Mouse (Mus musculus) kidney, adult 2 months (tissue): ENCODE results near the gene Gnb5. TPM values are rescaled to one million over a fixed set of nuclear protein-coding genes. Genes with fewer than 3 reads are reported as not detected.
A peak's percentile ranks its signal among the peaks of the same experiment; 100 is the strongest.
"Not testable (repeated sequence)": the region's sequence is repeated elsewhere in the genome, so short reads cannot be mapped to it uniquely, and the experiment has no call there.

Source experiments
- DNase-seq: peaks from one replicate; pipeline ENCODE4 v3.0.0; 2021
- H3K27ac ChIP-seq: fragments of 200-500 bp; 2 replicates; pipeline ENCODE4 v1.5.1; 2012; ENCODE audit warnings: low read depth, low read length, control low read depth, inconsistent platforms; ENCODE audit not compliant: insufficient read depth
- H3K27me3 ChIP-seq: fragments of 200-500 bp; replicated peaks from 2 replicates; pipeline ENCODE4 v1.6.1; 2012; ENCODE audit warnings: mild to moderate bottlenecking, moderate library complexity, low read length, inconsistent platforms; ENCODE audit not compliant: control insufficient read depth, insufficient read depth
- H3K36me3 ChIP-seq: fragments of 200-500 bp; 2 replicates; pipeline ENCODE4 v1.6.1; 2012; ENCODE audit warnings: mild to moderate bottlenecking, moderate library complexity, low read length, inconsistent platforms; ENCODE audit not compliant: control insufficient read depth, insufficient read depth
- H3K4me1 ChIP-seq: fragments of 200-500 bp; 2 replicates; pipeline ENCODE4 v1.6.1; 2011; ENCODE audit warnings: low read length; ENCODE audit not compliant: control insufficient read depth, insufficient read depth
- H3K4me3 ChIP-seq: fragments of 200-500 bp; 2 replicates; pipeline ENCODE4 v1.5.1; 2011; ENCODE audit warnings: mild to moderate bottlenecking, low read depth, low read length, control low read depth; ENCODE audit not compliant: insufficient read depth
- CTCF ChIP-seq: fragments of 200-500 bp; conservative IDR thresholded peaks from 2 replicates; pipeline ENCODE4 v1.5.1; 2011; ENCODE audit warnings: low read depth, mild to moderate bottlenecking, control low read depth, low read length, moderate library complexity, mixed read lengths; ENCODE audit not compliant: insufficient read depth, insufficient read length
- POLR2A ChIP-seq: fragments of 200-500 bp; IDR thresholded peaks from one replicate; pipeline ENCODE4 v1.6.1; 2011; ENCODE audit warnings: low read depth, low read length, control low read depth
- WGBS: fragments of 180-500 bp; shearing (Covaris S2); methylation state at CpG from one replicate; pipeline ENCODE4 v1.1.7; 2018; 5-methylcytosine and 5-hydroxymethylcytosine counted together
- polyA plus RNA-seq: library from polyadenylated mRNA; depleted of rRNA; stranded (reverse); fragments of >200 nt; gene quantifications from 2 replicates; pipeline ENCODE4 v1.2.3, GENCODE M21; 2012

Gnb5 gene
- polyA plus RNA-seq, 1 experiment = 18.0 TPM

- TF ChIP-seq CTCF (no peak), POLR2A (no peak)
- no peak overlapping the region for H3K27ac ChIP-seq
- H3K4me1 ChIP-seq = no peaks in the 10 kb centered on the region
- no peaks in the 10 kb centered on the region for H3K27me3 ChIP-seq
- no peak for DNase-seq
- H3K36me3 ChIP-seq = no peaks in the 10 kb centered on the region
- no peak overlapping the region for H3K4me3 ChIP-seq
- WGBS = 78% methylated on average over 9 of the region's 9 CpGs
Measured at GRCm38 (mm10) chr9:75357087-75357654, 51.1 kb downstream of the Gnb5 start.

GRCm38 (mm10) chr9:75361699-75362098 is 55.6 kb downstream of the Gnb5 start:
- Histone ChIP-seq H3K4me1 (no peaks in the 10 kb centered on the region), H3K27me3 (no peaks in the 10 kb centered on the region), H3K4me3 (no peak overlapping the region), H3K36me3 (no peaks in the 10 kb centered on the region), H3K27ac (no peak overlapping the region)
- whole genome bisulfite sequencing = 12% methylated on average over 5 of the region's 5 CpGs
- DNase-seq = peak; percentile 71
- TF ChIP-seq CTCF (peak; percentile 79), POLR2A (no peak)

GRCm38 (mm10) chr9:75362201-75362600 is 56.1 kb downstream of the Gnb5 start:
- no peak for DNase-seq
- WGBS = 83% methylated on average over 4 of the region's 4 CpGs

GRCm38 (mm10) chr9:75363001-75363400 is 56.9 kb downstream of the Gnb5 start:
- no peak overlapping the region for H3K27ac ChIP-seq
- no peak for DNase-seq
- H3K4me1 ChIP-seq = no peaks in the 10 kb centered on the region
- no peaks in the 10 kb centered on the region for H3K36me3 ChIP-seq
- no peaks in the 10 kb centered on the region for H3K27me3 ChIP-seq
- no peak overlapping the region for H3K4me3 ChIP-seq
- TF ChIP-seq CTCF = no peak
- WGBS = 64% methylated on average over 5 of the region's 5 CpGs

More at GRCm38 (mm10) chr9:75362201-75362600, 56.1 kb downstream of the Gnb5 start:
- no peak overlapping the region for H3K4me3 ChIP-seq
- H3K36me3 ChIP-seq = no peaks in the 10 kb centered on the region
- no peak for TF ChIP-seq POLR2A
- TF ChIP-seq CTCF = no peak
- no peaks in the 10 kb centered on the region for H3K4me1 ChIP-seq
- no peak overlapping the region for H3K27ac ChIP-seq
- H3K27me3 ChIP-seq = no peaks in the 10 kb centered on the region

DNA sequence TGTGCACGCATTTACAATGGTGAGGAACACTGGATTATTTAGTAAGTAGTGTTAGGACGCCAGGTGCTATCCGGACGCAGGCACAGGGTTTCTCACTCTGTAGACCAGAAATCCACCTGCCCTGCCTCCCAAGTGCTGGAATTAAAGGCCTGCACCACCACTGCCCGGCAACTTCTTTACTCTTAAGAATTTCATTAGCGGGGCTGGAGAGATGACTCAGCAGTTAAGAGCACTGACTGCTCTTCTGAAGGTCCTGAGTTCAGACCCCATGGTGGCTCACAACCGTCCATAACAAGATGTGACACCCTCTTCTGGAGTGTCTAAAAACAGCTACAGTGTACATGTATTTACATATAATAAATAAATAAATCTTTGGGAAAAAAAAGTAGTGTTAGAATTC is 57.6 kb downstream of the Gnb5 start:
- not testable (repeated sequence) for H3K36me3 ChIP-seq, H3K4me3 ChIP-seq, H3K27ac ChIP-seq, H3K4me1 ChIP-seq, DNase-seq, H3K27me3 ChIP-seq
- WGBS = 70% methylated on average over 7 of the region's 7 CpGs

DNA sequence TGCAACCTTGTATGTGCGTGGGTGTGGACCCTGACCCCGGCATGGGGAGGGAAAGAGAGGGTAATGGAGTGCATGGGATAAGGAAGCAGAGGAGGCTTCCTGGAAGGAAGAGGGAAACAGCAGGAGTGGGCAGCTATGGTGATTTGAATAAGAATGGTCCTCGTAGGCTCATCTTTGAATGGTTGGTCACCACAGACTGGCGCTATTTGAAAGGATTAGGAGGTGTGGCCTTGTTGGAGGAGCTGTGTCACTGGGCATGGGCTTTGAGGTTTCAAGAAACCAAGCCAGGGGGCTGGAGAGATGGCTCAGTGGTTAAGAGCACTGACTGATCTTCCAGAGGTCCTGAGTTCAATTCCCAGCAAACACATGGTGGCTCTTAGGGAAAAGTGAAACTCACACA is 59.1 kb downstream of the Gnb5 start:
- no peak overlapping the region for H3K4me3 ChIP-seq
- no peak overlapping the region for H3K27ac ChIP-seq
- WGBS = 90% methylated on average over 4 of the region's 4 CpGs
- no peak for DNase-seq
- no peaks in the 10 kb centered on the region for H3K27me3 ChIP-seq
- no peaks in the 10 kb centered on the region for H3K36me3 ChIP-seq
- TF ChIP-seq CTCF (no peak), POLR2A (no peak)
- H3K4me1 ChIP-seq = no peaks in the 10 kb centered on the region

DNA sequence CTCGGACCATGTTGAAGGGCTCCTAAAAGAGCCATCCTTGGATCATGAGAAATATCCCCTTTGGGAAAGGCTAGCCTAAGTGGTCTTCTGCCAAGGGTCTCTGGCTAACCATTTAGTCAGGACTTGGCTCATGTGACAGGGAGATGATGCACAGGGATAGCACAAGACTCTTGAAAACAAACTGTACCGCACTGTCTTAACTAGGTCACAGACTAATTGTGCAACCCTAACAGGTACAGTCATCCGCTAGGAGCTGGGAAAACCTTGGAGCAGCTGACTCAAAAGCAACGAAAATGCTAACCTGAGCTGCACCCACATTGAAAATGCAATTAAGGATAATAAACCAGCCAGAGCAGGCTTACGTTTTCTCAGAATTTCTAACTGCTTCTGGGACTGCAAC is 60.1 kb downstream of the Gnb5 start:
- no peak for DNase-seq
- Histone ChIP-seq H3K27me3 (no peaks in the 10 kb centered on the region), H3K4me1 (no peaks in the 10 kb centered on the region), H3K4me3 (no peak overlapping the region), H3K27ac (no peak overlapping the region), H3K36me3 (no peaks in the 10 kb centered on the region)
- TF ChIP-seq CTCF (no peak), POLR2A (no peak)
- 51% methylated on average over 5 of the region's 5 CpGs for WGBS

- H3K36me3 ChIP-seq = no peaks in the 10 kb centered on the region
- 72% methylated on average over 3 of the region's 3 CpGs for WGBS
Measured at GRCm38 (mm10) chr9:75368779-75369178, 62.7 kb downstream of the Gnb5 start.

More at GRCm38 (mm10) chr9:75368779-75369178, 62.7 kb downstream of the Gnb5 start:
- DNase-seq = no peak
- no peaks in the 10 kb centered on the region for H3K4me1 ChIP-seq
- H3K27me3 ChIP-seq = no peaks in the 10 kb centered on the region
- no peak for TF ChIP-seq CTCF
- H3K4me3 ChIP-seq = no peak overlapping the region
- no peak overlapping the region for H3K27ac ChIP-seq
